Mouse (Mus musculus) thymus, postnatal 36 days (tissue): ENCODE data around the gene Tmod3.
"Not testable (repeated sequence)": the region's sequence is repeated elsewhere in the genome, so short reads cannot be mapped to it uniquely, and the experiment has no call there.

ENCODE experiments used
- DNase-seq, 2 experiments: peaks; one replicate each; pipeline ENCODE4 v3.0.0; 2022; ENCODE audit warnings: mixed read lengths in 2 of 2

The Tmod3 gene

GRCm38 (mm10) chr9:75494407-75495005 lies 65.0 kb downstream of the Tmod3 start:
- no peak for DNase-seq

GRCm38 (mm10) chr9:75488255-75488654 lies 71.2 kb downstream of the Tmod3 start:
- not testable (repeated sequence) for DNase-seq

- no peak for DNase-seq
Observed at GRCm38 (mm10) chr9:75485231-75485630, 74.2 kb downstream of the Tmod3 start.

- DNase-seq: no peak
Observed at GRCm38 (mm10) chr9:75480536-75481075, 78.9 kb downstream of the Tmod3 start.

GRCm38 (mm10) chr9:75479106-75479725 lies 80.2 kb downstream of the Tmod3 start:
- no peak for DNase-seq

GRCm38 (mm10) chr9:75477212-75477611 lies 82.2 kb downstream of the Tmod3 start:
- no peak for DNase-seq

GRCm38 (mm10) chr9:75468297-75468696 lies 91.2 kb downstream of the Tmod3 start:
- peak; percentile 35 to 47 for DNase-seq

- DNase-seq: no peak
Observed at GRCm38 (mm10) chr9:75467581-75467980, 91.9 kb downstream of the Tmod3 start.

- DNase-seq: no peak
Observed at GRCm38 (mm10) chr9:75466641-75467040, 92.8 kb downstream of the Tmod3 start.

GRCm38 (mm10) chr9:75465856-75466255 lies 93.6 kb downstream of the Tmod3 start:
- DNase-seq: no peak

GRCm38 (mm10) chr9:75463050-75463660 lies 96.3 kb downstream of the Tmod3 start:
- DNase-seq: no peak

GRCm38 (mm10) chr9:75455684-75456083 lies 103.8 kb downstream of the Tmod3 start:
- no peak for DNase-seq

- DNase-seq: no peak
Observed at GRCm38 (mm10) chr9:75453994-75454393, 105.5 kb downstream of the Tmod3 start.

- no peak for DNase-seq
Observed at GRCm38 (mm10) chr9:75448021-75448420, 111.4 kb downstream of the Tmod3 start.
